Mouse (Mus musculus) lung, adult 18-20 months (tissue): ENCODE measurements at regions not wholly inside any gene's neighbourhood (a gene's known extent, or its start where the extent isn't known, plus 50 kb on each side); places are given as distances from the start of the nearest gene placed in this dataset.

Experiments used
- DNase-seq, 2 experiments: peaks; one replicate each; pipeline ENCODE4 v3.0.0; 2022; ENCODE audit warnings: mixed read lengths in 2 of 2

GRCm38 (mm10) chr3:70216096-70216495 lies 208.7 kb downstream of the Otol1 start:
- DNase-seq, result no peak

- DNase-seq, result no peak
Measured at GRCm38 (mm10) chr3:70218757-70219360, 211.4 kb downstream of the Otol1 start.

- DNase-seq, result no peak
Measured at GRCm38 (mm10) chr3:70223443-70224065, 216.1 kb downstream of the Otol1 start.

GRCm38 (mm10) chr3:70224846-70225245 lies 217.4 kb downstream of the Otol1 start:
- DNase-seq, result no peak

- DNase-seq, result peak in 1 of 2 experiments; percentile 1
Measured at GRCm38 (mm10) chr3:70227165-70227564, 219.8 kb downstream of the Otol1 start.

GRCm38 (mm10) chr3:70248655-70249054 lies 241.2 kb downstream of the Otol1 start:
- DNase-seq, result no peak

- DNase-seq, result peak in 1 of 2 experiments; percentile 37
Measured at GRCm38 (mm10) chr3:70249922-70250321, 242.5 kb downstream of the Otol1 start.

- no peak for DNase-seq
Measured at GRCm38 (mm10) chr3:70250733-70251132, 243.3 kb downstream of the Otol1 start.

- no peak for DNase-seq
Measured at GRCm38 (mm10) chr3:70263318-70263717, 255.9 kb downstream of the Otol1 start.

GRCm38 (mm10) chr3:70288590-70289388 lies 281.4 kb downstream of the Otol1 start:
- DNase-seq, result no peak

GRCm38 (mm10) chr3:70307556-70307955 lies 300.1 kb downstream of the Otol1 start:
- DNase-seq, result no peak

- no peak for DNase-seq
Measured at GRCm38 (mm10) chr3:70308061-70308461, 300.6 kb downstream of the Otol1 start.

GRCm38 (mm10) chr3:70309304-70309703 lies 301.9 kb downstream of the Otol1 start:
- DNase-seq, result no peak

GRCm38 (mm10) chr3:70311055-70311454 lies 303.6 kb downstream of the Otol1 start:
- no peak for DNase-seq

GRCm38 (mm10) chr3:70312034-70312433 lies 304.6 kb downstream of the Otol1 start:
- DNase-seq, result no peak

GRCm38 (mm10) chr3:70313119-70313868 lies 305.9 kb downstream of the Otol1 start:
- no peak for DNase-seq

- DNase-seq, result no peak
Measured at GRCm38 (mm10) chr3:70314239-70314638, 306.8 kb downstream of the Otol1 start.

GRCm38 (mm10) chr3:70318377-70318776 lies 311.0 kb downstream of the Otol1 start:
- DNase-seq, result no peak

GRCm38 (mm10) chr3:70319139-70319538 lies 311.7 kb downstream of the Otol1 start:
- no peak for DNase-seq

- no peak for DNase-seq
Measured at GRCm38 (mm10) chr3:70321161-70321657, 313.8 kb downstream of the Otol1 start.

- no peak for DNase-seq
Measured at GRCm38 (mm10) chr3:70324692-70325091, 317.3 kb downstream of the Otol1 start.
